Mouse (Mus musculus) right cerebral cortex, postnatal 25 days (tissue): ENCODE data around the gene Pif1.

Experiments
- DNase-seq: peaks from one replicate; pipeline ENCODE4 v3.0.0; 2022

Gene Pif1

DNA sequence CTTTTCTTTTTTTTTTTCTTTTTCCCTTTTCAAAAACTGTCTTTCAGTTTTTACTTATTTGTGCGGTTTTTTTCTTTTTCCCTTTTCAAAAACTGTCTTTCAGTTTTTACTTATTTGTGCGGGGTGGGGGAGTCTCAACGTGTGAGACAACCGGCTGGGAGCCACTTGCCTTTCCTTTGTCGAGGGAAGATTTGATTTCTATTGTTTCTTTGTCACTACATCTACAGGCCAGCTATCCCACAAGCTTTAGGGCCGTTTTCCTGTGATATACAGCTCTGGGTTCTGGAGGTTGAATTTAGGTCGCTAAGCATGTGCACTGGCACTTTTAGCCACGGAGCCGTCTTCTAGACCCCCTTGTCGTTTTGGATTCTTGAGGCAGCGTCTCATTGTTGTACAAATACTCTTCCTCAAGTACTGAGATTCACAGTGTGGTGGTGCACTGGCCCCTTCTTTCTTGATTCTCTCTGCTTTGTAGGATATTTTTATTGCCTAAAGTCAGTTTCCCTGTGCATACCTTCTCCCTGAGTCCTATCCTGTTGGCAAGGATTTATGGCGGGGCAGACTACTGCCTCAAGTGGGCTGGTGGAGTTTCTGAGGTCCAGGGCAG is 54.6 kb downstream of the Pif1 start:
- DNase-seq, result no peak

DNA sequence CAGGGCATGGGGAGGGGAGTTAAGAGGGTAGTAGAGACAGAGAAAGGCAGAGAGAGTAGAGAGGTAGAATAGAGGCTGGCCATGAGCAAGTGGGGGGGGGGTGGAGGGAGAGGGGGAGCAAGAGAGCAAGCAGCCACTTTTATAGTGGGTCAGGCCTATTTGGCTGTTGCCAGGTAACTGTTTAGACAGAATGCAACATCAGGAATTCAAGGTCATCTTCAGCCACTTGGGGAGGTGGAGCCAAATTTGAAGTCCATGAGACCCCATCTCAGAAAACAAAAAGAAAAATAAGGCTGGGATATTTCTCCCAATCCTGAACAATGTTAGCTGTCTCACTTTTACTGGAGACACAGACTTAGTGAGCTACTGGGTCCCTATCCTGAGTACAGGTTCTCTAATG is 55.6 kb downstream of the Pif1 start:
- no peak for DNase-seq

DNA sequence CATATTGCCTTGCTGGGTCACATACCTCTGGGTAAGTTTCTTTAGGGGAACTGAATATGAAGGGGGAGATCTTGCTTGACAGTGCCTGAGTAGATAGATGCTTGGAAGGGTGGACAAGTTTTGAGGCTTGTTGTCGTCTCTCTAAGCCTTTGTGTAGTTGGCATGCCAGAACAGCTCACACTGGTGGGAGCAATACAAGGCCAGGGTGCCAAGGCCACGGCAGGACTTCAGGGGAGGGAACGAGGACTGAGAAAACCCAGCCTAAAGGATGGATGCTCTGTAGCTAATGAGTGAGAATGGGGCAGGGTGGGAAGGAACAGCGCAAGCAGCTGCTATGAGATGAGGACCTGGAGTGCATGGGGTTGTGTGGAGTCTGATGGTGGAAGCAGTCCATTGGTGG is 58.0 kb downstream of the Pif1 start:
- DNase-seq, result no peak
